Mouse (Mus musculus) lung, postnatal 36 days (tissue): ENCODE results near the gene Kcnj10.

Experiments used
- DNase-seq: peaks from one replicate; pipeline ENCODE4 v3.0.0; 2022; ENCODE audit warnings: mixed read lengths

Kcnj10 gene

GRCm38 (mm10) chr1:172333512-172333911 lies 7.5 kb upstream of the Kcnj10 start:
- no peak for DNase-seq

GRCm38 (mm10) chr1:172335804-172336203 lies 5.2 kb upstream of the Kcnj10 start:
- no peak for DNase-seq

- DNase-seq = no peak
Measured at GRCm38 (mm10) chr1:172337411-172338185, 3.4 kb upstream of the Kcnj10 start.

- DNase-seq = no peak
Measured at GRCm38 (mm10) chr1:172341386-172341785, 376 bp downstream of the Kcnj10 start.

GRCm38 (mm10) chr1:172342729-172343128 lies 1.7 kb downstream of the Kcnj10 start:
- DNase-seq = no peak

GRCm38 (mm10) chr1:172343914-172344313 lies 2.9 kb downstream of the Kcnj10 start:
- DNase-seq = no peak

DNA sequence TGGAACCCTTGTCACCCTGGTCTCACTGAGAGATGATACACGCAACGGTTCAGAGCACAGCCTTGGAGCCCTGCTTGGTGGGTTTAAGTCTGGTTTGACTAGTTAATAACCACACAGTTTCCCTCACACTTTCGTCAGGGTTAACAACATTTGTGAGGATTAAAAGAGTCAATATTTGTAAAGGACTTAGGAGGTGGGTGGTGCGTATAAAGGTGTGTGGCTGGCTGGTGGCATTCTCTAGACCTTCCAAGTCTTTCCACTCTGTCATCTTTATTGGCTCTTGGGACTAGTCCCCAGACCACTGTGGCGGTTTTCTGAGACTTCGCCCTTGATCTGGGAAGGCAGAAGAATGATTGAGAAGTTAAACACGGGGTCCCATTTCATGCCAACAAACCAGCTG lies 3.8 kb downstream of the Kcnj10 start:
- DNase-seq = peak; percentile 15

GRCm38 (mm10) chr1:172346707-172347106 lies 5.7 kb downstream of the Kcnj10 start:
- no peak for DNase-seq

- DNase-seq = peak; percentile 21
Measured at GRCm38 (mm10) chr1:172347382-172347781, 6.4 kb downstream of the Kcnj10 start.

- no peak for DNase-seq
Measured at GRCm38 (mm10) chr1:172349504-172349903, 8.5 kb downstream of the Kcnj10 start.

- DNase-seq = peak; percentile 30
Measured at GRCm38 (mm10) chr1:172349916-172350812, 9.2 kb downstream of the Kcnj10 start.

DNA sequence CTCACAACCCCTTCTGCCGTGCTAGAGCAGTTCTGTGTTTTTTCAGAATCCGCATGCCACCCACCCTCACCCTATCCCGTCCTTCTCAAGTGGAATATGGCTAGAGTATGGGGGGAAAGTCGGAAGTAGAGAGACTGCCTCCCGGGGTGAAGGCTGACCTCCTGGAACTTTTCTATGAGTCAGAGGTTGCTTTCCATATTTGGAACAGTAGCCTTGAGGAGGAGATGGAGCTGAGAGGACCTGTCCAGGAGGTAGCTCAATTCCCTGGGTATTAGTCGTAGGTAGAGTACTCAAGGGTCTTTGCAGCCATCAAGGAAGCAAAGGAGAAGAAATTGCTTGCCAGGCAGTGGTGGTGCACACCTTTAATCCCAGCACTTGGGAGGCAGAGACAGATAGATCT lies 11.0 kb downstream of the Kcnj10 start:
- no peak for DNase-seq

GRCm38 (mm10) chr1:172352453-172352852 lies 11.4 kb downstream of the Kcnj10 start:
- DNase-seq = no peak

DNA sequence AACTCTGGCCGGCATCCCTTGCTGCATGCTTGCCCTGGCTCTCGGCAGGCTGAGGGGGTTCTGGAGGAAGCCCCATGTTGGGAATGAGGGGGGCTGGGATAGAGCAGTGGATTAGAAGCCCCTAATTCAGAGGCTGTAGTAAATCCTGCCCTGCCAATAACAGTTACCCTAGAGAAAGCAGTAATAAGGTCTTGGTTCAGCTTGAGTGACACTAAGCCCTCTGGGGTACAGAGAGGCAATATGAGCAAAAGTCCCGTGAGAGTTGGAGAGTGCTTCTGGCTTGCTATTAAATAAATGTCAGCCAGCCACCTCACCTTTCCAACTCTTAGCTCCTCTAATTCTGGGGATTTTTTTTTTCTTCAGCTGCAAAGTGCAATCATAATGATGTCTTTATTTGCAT lies 14.3 kb downstream of the Kcnj10 start:
- DNase-seq = no peak

DNA sequence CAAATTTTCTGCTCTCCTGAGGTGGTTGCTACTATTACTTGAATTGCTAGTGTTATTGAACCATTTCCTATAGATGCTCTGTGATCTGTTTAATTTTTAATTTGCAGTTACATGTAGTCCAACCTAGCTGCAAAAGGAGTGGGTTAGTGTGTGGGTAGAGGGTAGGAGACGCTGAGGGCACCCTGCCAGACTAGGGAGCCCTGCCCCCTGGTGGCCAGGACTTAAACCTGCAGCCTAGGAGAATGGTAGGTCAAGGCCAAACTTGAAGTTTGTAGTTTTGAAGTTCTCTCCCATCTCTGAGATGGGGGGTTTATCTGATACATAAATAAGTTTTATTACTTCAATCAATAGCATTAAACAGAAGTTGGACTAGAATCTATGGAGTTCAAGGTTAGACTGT lies 16.5 kb downstream of the Kcnj10 start:
- DNase-seq = peak; percentile 49

DNA sequence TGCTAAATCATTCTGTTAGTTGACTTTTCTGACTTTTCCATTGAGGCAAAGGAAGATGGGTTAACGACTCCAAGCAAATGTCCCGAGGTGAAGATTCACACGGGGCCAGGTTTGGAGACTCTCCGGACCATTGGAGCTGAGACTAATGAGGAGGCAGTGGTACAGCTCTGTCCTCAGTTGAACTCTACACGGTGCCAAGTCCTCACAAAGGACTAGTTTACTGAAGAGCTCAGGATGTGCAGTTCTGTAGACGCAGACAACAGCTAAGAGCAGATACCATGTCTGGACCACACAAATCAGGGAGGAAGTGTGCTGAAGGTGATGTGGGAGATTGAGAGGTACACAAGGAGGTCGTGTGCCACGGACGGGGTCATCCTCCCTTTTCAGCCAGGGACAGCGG lies 17.3 kb downstream of the Kcnj10 start:
- no peak for DNase-seq

DNA sequence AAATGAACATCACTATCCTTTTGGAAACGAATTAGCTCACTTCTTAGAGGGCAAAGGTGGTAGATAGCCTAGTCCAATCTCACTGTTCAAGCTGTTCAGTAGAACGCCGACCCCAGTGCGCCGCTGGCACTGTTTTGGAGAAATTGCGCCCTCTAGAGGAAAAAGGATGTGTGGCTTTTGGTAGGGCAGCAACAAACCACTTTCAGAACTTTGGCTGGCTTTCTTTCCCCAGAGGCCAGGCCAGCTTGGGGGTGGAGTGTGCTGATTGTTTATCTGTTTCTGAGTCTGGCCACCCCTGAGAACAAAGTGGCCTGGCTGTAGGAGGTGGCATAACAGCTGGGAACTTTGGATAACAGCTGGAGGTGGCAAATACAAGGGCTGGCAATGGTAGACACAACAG lies 23.7 kb downstream of the Kcnj10 start:
- peak; percentile 70 for DNase-seq

- peak; percentile 79 for DNase-seq
Measured at GRCm38 (mm10) chr1:172368768-172369418, 27.9 kb downstream of the Kcnj10 start.

GRCm38 (mm10) chr1:172376198-172376667 lies 35.2 kb downstream of the Kcnj10 start, which contains the start of gene Pigm:
TSS of gene Pigm (plus strand) at chr1:172376546.
- DNase-seq = peak; percentile 98

GRCm38 (mm10) chr1:172376758-172377458 lies 35.9 kb downstream of the Kcnj10 start:
- DNase-seq = no peak

DNA sequence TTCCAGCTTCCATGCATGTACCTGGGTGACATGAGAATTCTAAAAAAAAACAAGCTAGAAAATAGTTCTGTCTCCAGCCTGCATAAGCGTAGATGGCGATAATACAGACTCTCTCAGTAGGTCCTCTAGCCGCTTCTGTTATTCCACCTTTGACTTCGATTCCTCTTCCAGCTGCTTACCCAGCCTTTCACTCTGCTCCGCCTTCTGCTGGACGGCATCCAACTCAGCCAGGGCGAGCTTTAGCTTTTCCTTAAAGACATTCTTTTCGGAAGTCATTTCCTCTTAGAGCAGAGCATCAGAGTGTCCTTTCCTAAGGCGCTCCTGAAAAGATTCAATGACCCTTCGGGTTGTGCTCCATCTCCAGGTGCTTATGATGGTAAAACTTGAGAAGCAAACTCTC lies 39.1 kb downstream of the Kcnj10 start:
- DNase-seq = peak; percentile 26

GRCm38 (mm10) chr1:172382090-172382489 lies 41.1 kb downstream of the Kcnj10 start:
- DNase-seq = no peak

DNA sequence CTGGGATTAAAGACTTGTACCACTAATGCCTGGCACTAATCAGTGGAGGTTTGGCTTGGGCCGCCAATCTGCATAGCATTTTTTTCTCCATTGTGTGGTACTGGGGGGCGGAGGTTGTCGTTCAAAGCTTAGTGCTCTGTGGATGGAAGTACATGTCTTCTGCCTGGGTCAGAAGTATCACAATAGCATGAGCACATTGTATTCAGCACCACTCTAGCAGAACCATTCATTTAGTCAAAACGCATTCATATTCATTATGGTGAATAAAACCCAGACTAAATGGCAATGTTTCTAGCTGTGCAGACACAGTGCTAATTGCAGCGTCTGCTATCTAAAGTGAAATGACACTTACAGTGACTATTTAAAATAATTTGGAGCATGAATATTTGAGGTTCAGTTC lies 46.2 kb downstream of the Kcnj10 start:
- DNase-seq = no peak
